Mouse (Mus musculus) forebrain, embryonic 13.5 days (tissue): ENCODE measurements around the gene Rcbtb2. TPM values are rescaled to one million over a fixed set of nuclear protein-coding genes. Genes with fewer than 3 reads are reported as not detected.
A peak's percentile ranks its signal among the peaks of the same experiment; 100 is the strongest.
"Not testable (repeated sequence)": the region's sequence is repeated elsewhere in the genome, so short reads cannot be mapped to it uniquely, and the experiment has no call there.

ENCODE experiments used
- ATAC-seq: fragments of 200-750 bp; cut with Nextera tagmentation; 2 replicates; pipeline ENCODE4 v1.8.0; 2017
- H3K27ac ChIP-seq: fragments of 300-500 bp; sonication (generic); 2 replicates; pipeline ENCODE4 v1.5.1; 2015; ENCODE audit warnings: inconsistent platforms, mild to moderate bottlenecking, moderate library complexity
- H3K27me3 ChIP-seq: fragments of 300-500 bp; sonication (generic); 2 replicates; pipeline ENCODE4 v1.6.1; 2015; ENCODE audit warnings: mild to moderate bottlenecking, inconsistent platforms
- H3K36me3 ChIP-seq: fragments of 300-500 bp; sonication (generic); 2 replicates; pipeline ENCODE4 v1.6.1; 2015; ENCODE audit warnings: mild to moderate bottlenecking, inconsistent platforms; ENCODE audit not compliant: poor library complexity, severe bottlenecking
- H3K4me1 ChIP-seq: fragments of 300-500 bp; sonication (generic); 2 replicates; pipeline ENCODE4 v1.6.1; 2015; ENCODE audit warnings: inconsistent platforms
- H3K4me2 ChIP-seq: fragments of 300-500 bp; sonication (generic); 2 replicates; pipeline ENCODE4 v1.6.1; 2015; ENCODE audit warnings: inconsistent platforms, mild to moderate bottlenecking, moderate library complexity
- H3K4me3 ChIP-seq: fragments of 300-500 bp; sonication (generic); 2 replicates; pipeline ENCODE4 v1.5.1; 2015; ENCODE audit warnings: mild to moderate bottlenecking, inconsistent platforms
- H3K9ac ChIP-seq: fragments of 300-500 bp; sonication (generic); 2 replicates; pipeline ENCODE4 v1.6.1; 2015; ENCODE audit warnings: mild to moderate bottlenecking, inconsistent platforms
- H3K9me3 ChIP-seq: fragments of 300-500 bp; sonication (generic); replicated peaks from 2 replicates; pipeline ENCODE4 v1.6.1; 2016; ENCODE audit warnings: inconsistent platforms
- WGBS: fragments of 180-500 bp; shearing (Covaris S2); methylation state at CpG from one replicate; pipeline ENCODE4 v1.1.7; 2015; 5-methylcytosine and 5-hydroxymethylcytosine counted together
- polyA plus RNA-seq: library from polyadenylated mRNA; unstranded; fragments of >200 nt; fragmentation: Nextera tagmentation; extraction: Ambion mirVana; gene quantifications from 2 replicates; pipeline ENCODE4 v1.2.1, GENCODE M21; 2015

Gene Rcbtb2
- 110 and 111 TPM in 2 replicates for polyA plus RNA-seq

DNA sequence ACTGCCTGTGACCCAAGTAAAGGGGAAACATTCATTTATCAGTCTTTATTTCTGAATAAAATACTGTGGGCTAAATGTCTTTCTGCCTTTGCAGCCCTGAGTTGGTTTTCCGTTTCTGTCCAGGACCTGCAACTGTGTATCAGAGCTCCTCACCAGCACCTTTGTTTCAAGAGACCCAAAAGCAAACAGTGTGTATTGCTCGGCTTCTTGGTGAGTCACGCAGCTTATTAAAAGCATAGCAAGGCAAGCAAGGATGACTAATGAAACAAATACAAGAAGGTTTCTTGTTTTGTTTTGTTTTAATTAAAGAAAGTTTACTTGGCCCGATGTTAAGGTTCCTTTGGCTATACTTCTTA lies at the start of gene Rcbtb2:
Gene Rcbtb2 (plus strand): TSS at position 115 of the 356 bp plus-strand sequence.
- H3K4me2 ChIP-seq: no peak within 1 kb of the TSS
- no peaks in the 10 kb centered on the region for H3K36me3 ChIP-seq
- H3K27me3 ChIP-seq: no peaks in the 10 kb centered on the region
- H3K4me1 ChIP-seq: peaks cover 8% of the 10 kb centered on the region; the same call in 1 of the 2 replicates
- WGBS: 53% methylated on average over 4 of the region's 4 CpGs
- no peak within 1 kb of the TSS for H3K27ac ChIP-seq
- no peak within 1 kb of the TSS for H3K9ac ChIP-seq
- H3K9me3 ChIP-seq: no peaks in the 10 kb centered on the region
- H3K4me3 ChIP-seq: no peak within 1 kb of the TSS
- no peak for ATAC-seq

DNA sequence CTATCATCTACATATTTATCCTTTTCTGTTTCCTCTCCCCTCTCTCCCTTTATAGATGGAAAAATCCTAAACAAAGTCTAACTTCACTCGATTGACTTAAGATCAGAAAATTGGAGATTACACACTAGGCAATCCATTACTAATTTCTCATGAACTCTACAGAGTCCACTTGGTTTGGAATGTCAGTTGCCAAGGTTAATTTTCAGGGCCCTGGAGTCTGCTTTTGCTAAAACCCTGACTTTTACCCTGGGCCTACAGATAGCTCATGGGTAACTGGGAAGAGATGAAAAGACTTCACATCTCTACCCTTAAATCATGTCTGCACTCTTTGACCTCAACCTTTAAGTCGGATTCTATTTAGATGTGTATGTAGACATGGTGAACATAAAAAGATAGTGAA lies 39.3 kb upstream of the Rcbtb2 start:
- no peak overlapping the region for H3K9ac ChIP-seq
- 87% methylated on average over 2 of the region's 2 CpGs for WGBS
- no peak overlapping the region for H3K4me2 ChIP-seq
- no peaks in the 10 kb centered on the region for H3K4me1 ChIP-seq
- no peaks in the 10 kb centered on the region for H3K9me3 ChIP-seq
- H3K36me3 ChIP-seq: no peaks in the 10 kb centered on the region
- no peak for ATAC-seq
- no peak overlapping the region for H3K4me3 ChIP-seq
- no peaks in the 10 kb centered on the region for H3K27me3 ChIP-seq
- no peak overlapping the region for H3K27ac ChIP-seq

DNA sequence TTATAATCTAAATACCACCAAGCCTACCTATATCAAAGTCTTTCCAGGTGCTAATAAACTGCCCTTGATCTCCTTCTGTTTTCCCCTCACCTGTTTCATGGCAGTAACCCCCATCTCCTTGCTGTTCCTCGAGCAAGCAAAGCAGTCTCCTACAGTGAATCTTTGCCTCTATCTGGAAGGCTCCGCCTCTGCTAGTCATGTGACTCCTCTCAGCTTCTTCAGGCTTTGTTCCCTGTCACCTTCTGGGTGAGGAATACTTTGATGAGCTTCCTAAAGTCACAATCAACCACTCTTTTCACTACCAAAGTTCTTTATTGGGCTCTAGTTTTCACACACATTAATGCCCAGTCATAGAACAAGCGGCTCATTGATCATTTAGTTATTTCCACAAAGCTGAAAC lies 36.4 kb upstream of the Rcbtb2 start:
- H3K27ac ChIP-seq: no peak overlapping the region
- WGBS: 59% methylated on average over 3 of the region's 3 CpGs
- no peaks in the 10 kb centered on the region for H3K9me3 ChIP-seq
- no peak overlapping the region for H3K9ac ChIP-seq
- no peaks in the 10 kb centered on the region for H3K27me3 ChIP-seq
- no peaks in the 10 kb centered on the region for H3K4me1 ChIP-seq
- ATAC-seq: no peak
- H3K4me3 ChIP-seq: no peak overlapping the region
- no peaks in the 10 kb centered on the region for H3K36me3 ChIP-seq
- no peak overlapping the region for H3K4me2 ChIP-seq

DNA sequence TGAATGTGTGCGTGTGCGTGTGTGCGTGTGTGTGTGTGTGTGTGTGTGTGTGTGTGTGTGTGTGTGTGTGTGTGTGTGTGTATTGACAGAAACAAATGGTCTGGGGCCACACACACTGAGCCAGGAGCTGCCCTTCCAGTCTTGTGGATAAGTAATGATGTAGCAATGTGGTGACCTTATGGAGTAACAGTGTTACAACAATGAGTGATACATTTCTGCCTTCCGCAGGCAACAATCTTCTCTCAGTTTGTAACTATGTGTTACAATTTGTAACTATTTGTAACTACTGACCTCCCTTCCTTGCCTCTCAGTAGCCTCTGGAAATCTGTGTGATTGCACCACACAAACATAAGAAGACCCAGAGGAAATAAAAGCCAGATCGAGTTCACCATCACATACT lies 35.6 kb upstream of the Rcbtb2 start:
- WGBS: 74% methylated on average over 5 of the region's 5 CpGs
- Histone ChIP-seq H3K4me1 (no peaks in the 10 kb centered on the region), H3K27ac (no peak overlapping the region), H3K4me2 (no peak overlapping the region), H3K27me3 (no peaks in the 10 kb centered on the region), H3K36me3 (no peaks in the 10 kb centered on the region), H3K9me3 (no peaks in the 10 kb centered on the region), H3K4me3 (no peak overlapping the region), H3K9ac (no peak overlapping the region)
- ATAC-seq: no peak

DNA sequence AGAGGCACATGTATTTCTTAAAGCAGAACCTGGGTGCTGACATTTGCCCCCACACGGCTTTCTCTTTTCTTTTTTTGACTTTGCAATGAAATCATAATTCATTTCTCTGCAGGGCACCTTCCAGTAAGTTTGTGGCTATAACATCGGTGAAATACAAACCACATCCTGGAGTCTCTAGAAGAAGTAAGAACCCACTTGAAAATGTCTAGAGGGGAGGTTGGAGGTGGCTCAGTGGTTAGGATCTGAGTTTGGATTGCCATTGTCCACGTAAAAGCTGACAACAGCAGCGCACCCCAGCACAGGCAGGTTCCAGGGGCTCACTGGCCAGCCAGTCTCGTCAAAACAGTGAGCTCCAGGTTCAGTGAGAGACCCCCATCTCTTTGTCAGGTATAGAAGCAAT lies 35.1 kb upstream of the Rcbtb2 start:
- WGBS: 90% methylated on average over 5 of the region's 5 CpGs
- H3K27me3 ChIP-seq: no peaks in the 10 kb centered on the region
- no peaks in the 10 kb centered on the region for H3K9me3 ChIP-seq
- no peaks in the 10 kb centered on the region for H3K36me3 ChIP-seq
- H3K4me1 ChIP-seq: no peaks in the 10 kb centered on the region
- ATAC-seq: no peak
- H3K4me2 ChIP-seq: no peak overlapping the region
- no peak overlapping the region for H3K4me3 ChIP-seq
- no peak overlapping the region for H3K9ac ChIP-seq
- H3K27ac ChIP-seq: no peak overlapping the region

DNA sequence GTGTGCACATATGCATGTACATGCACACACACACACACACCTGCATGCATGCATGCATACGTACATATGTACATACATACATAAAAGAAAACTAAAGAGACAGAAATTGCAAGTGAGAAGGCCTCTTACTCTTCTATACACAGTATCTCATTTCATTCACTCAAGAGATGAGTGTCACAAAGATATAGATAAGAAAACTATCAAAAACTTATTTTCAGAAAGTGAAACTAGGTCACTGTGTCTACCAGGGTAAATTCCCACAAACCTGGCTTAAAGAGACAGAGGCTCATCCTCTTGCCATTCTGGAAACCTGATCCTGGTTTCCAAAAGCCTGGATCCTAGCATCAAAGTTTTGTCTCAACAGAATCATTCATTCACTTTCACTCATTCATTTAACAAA lies 34.6 kb upstream of the Rcbtb2 start:
- H3K4me1 ChIP-seq: no peaks in the 10 kb centered on the region
- no peaks in the 10 kb centered on the region for H3K9me3 ChIP-seq
- 95% methylated on average over 1 of the region's 1 CpGs for WGBS
- H3K4me3 ChIP-seq: no peak overlapping the region
- no peak overlapping the region for H3K9ac ChIP-seq
- ATAC-seq: no peak
- no peaks in the 10 kb centered on the region for H3K27me3 ChIP-seq
- H3K27ac ChIP-seq: no peak overlapping the region
- H3K4me2 ChIP-seq: no peak overlapping the region
- H3K36me3 ChIP-seq: no peaks in the 10 kb centered on the region

DNA sequence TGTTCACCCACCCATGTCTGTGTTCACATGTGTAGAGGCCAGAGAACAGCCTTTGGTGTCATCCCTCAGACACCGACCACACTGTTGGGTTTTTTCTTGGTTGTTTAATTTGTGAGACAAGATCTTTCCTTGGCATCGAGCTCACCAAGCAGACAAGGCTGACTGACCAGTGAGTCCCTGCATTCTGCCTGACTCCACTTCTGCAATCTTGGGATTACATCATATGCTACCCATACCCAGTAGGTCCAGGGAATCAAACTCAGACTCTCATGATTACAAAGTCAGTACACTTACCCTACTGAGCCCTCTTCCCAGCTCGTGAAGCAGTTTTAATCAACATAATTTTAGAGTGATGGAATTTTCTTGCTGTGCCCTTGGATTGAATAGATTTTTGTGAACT lies 30.0 kb upstream of the Rcbtb2 start:
- H3K4me3 ChIP-seq: no peak overlapping the region
- no peaks in the 10 kb centered on the region for H3K27me3 ChIP-seq
- H3K36me3 ChIP-seq: no peaks in the 10 kb centered on the region
- H3K27ac ChIP-seq: no peak overlapping the region
- H3K9ac ChIP-seq: no peak overlapping the region
- WGBS: 91% methylated on average over 3 of the region's 3 CpGs
- H3K4me2 ChIP-seq: no peak overlapping the region
- no peaks in the 10 kb centered on the region for H3K4me1 ChIP-seq
- ATAC-seq: no peak
- no peaks in the 10 kb centered on the region for H3K9me3 ChIP-seq

DNA sequence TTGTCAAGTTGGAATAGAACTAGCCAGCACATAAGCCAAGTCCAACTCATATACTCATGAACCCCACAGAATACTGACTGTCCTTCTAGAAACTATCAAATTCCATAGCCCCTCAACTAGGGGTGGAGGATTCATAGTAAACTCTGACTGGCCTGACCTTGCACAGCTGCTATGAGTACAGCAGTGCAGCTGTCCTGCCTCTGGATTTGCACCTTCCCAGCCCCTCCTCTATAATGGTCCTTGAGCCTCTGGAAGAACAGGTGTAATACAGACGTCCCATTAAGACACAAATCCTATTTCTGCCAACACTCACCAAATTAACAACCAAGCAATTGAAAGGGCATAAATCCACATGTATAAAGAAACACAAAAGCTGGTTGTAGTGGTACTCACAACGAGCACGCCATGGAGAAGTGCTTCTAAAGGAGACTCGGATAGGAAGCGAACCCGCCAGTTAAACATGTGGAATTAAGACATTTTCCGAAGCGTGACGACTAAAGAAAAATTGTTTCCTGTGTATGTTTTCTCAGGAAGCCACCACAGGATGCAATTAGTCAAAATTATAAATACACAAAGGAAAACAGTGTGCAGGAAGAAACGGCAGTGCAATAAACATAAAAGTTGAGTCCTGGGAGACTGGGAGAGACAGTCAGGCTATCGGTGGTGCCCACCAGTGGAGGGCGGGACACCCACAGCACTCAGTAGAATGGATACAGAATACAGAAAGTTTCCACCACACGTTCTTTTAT lies 27.9 kb upstream of the Rcbtb2 start:
- H3K27me3 ChIP-seq: no peaks in the 10 kb centered on the region
- H3K4me3 ChIP-seq: no peak overlapping the region
- no peak overlapping the region for H3K27ac ChIP-seq
- no peak overlapping the region for H3K4me2 ChIP-seq
- H3K9ac ChIP-seq: no peak overlapping the region
- H3K4me1 ChIP-seq: no peaks in the 10 kb centered on the region
- H3K36me3 ChIP-seq: no peaks in the 10 kb centered on the region
- ATAC-seq: no peak
- 76% methylated on average over 13 of the region's 13 CpGs for WGBS
- no peaks in the 10 kb centered on the region for H3K9me3 ChIP-seq

DNA sequence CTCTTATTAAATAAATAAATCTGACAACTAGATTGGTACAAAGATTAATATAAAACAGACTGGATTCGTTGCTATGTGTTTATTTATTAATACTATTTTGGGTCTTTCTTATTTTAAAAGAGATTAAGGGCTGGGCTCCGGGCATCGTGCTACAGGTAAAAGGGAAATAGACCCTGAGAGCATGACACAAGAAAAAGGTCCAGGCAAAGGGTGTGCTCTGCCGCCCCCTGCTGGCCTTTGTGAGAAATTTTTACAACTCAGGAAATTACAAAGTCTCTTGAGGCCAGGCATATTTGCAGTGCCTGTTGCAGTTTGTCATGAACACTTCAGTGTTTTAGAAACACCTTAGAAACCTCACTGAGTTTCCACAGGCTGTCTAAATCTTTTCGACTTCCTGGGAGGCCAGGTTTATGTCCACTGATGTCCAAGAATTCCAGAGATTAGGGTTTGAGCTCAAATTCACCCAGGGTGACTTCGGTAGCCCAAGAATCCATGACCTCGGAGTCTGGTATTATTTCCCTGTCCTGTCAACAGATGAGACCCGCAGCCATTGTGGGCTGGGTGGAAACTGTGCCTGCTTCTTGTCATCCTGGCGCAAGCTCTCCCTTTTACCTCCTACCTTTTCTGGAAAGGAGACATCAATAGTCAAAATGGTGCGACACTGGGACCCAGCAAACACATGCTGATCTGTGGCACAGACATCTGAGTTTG lies 24.0 kb upstream of the Rcbtb2 start:
- H3K4me2 ChIP-seq: no peak overlapping the region
- no peaks in the 10 kb centered on the region for H3K36me3 ChIP-seq
- H3K4me3 ChIP-seq: no peak overlapping the region
- ATAC-seq: 0 out of 2 replicates have a peak, but pooled peaks have one; percentile 45
- 47% methylated on average over 10 of the region's 10 CpGs for WGBS
- no peaks in the 10 kb centered on the region for H3K27me3 ChIP-seq
- H3K27ac ChIP-seq: no peak overlapping the region
- no peaks in the 10 kb centered on the region for H3K9me3 ChIP-seq
- H3K4me1 ChIP-seq: no peaks in the 10 kb centered on the region
- no peak overlapping the region for H3K9ac ChIP-seq

DNA sequence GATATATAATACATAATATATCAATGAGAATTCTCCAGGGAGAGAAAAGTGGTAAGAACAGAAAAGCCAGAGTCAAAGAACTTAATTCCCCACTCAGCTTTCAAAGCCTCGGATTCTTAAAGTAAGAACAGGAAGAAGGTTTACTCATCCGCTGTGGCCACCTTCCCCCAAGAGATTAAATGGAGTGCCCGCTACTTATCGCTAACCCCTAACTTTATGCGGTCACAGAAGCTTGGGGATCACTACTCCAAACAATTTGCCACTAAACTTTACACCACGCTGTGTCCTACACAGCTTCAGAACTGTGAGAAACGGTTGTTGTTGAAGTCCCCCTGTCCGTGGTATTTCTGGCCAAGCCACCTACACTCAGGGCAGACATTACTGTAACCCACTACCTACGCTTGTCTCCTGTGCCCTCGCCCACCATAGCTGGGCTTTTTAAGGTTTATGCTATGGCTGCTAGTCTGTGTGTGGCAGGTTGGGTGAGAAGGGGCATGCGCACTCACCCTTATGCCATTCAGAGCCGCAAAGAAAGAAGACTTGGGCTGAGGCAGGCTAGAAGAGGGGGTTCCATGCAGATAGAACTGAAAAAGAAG lies 20.5 kb upstream of the Rcbtb2 start:
- no peaks in the 10 kb centered on the region for H3K27me3 ChIP-seq
- H3K9ac ChIP-seq: no peak overlapping the region
- H3K4me3 ChIP-seq: no peak overlapping the region
- WGBS: 70% methylated on average over 12 of the region's 12 CpGs
- H3K4me1 ChIP-seq: peaks cover 12% of the 10 kb centered on the region
- no peak for ATAC-seq
- H3K36me3 ChIP-seq: no peaks in the 10 kb centered on the region
- H3K9me3 ChIP-seq: no peaks in the 10 kb centered on the region
- no peak overlapping the region for H3K4me2 ChIP-seq
- H3K27ac ChIP-seq: no peak overlapping the region

DNA sequence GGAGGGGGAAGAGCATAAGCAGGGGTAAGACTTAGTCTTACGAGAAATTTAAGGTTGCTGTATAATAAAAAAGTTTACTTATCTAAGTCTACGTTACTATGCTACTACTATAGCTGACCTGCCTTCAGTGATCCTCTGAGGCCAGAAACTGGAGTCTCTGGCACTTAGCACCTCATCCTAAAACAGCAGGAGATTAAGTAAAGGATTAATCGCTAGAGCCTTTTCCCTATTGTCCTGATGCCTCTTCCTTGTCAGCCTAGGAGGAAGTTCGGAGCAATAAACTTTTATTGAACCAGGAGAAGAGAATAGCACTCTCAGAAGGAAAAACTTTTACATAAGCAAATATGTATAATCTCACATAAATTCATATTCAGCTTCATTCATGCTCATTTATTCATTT lies 19.9 kb upstream of the Rcbtb2 start:
- not testable (repeated sequence) for H3K27ac ChIP-seq, H3K27me3 ChIP-seq, H3K9ac ChIP-seq, ATAC-seq, H3K36me3 ChIP-seq, H3K9me3 ChIP-seq, H3K4me3 ChIP-seq, H3K4me2 ChIP-seq
- 31% methylated on average over 4 of the region's 4 CpGs for whole genome bisulfite sequencing
- H3K4me1 ChIP-seq: peaks cover 14% of the 10 kb centered on the region

DNA sequence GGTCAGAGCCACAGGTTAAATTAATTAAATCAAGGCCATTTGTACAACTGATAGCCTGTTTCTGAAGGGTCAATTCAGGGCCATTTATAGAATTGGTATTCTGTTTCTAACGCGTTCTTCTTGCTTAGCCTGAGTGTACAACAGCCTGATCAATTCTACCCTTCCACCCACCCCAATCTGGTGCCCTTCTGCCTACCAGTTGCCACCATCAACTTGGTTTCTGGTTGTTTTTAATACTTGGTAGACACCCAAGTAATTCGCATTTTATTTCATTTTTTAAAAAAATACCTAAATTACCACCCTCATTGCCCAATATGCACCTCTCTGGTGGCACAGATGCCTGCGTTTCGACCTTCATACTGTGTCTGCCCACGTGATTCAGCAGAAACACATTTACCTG lies 17.9 kb upstream of the Rcbtb2 start:
- H3K4me2 ChIP-seq: no peak overlapping the region
- no peak overlapping the region for H3K27ac ChIP-seq
- H3K9ac ChIP-seq: no peak overlapping the region
- H3K9me3 ChIP-seq: no peaks in the 10 kb centered on the region
- 85% methylated on average over 6 of the region's 6 CpGs for WGBS
- H3K27me3 ChIP-seq: no peaks in the 10 kb centered on the region
- H3K4me3 ChIP-seq: no peak overlapping the region
- H3K36me3 ChIP-seq: no peaks in the 10 kb centered on the region
- peaks cover 14% of the 10 kb centered on the region for H3K4me1 ChIP-seq
- ATAC-seq: no peak
